Mouse (Mus musculus): ENCODE data around the gene Gm11492. TPM values are rescaled to one million over a fixed set of nuclear protein-coding genes. Genes with fewer than 3 reads are reported as not detected.

Gene Gm11492
- polyA plus RNA-seq, 1 experiment from 2014 or later = not detected

DNA sequence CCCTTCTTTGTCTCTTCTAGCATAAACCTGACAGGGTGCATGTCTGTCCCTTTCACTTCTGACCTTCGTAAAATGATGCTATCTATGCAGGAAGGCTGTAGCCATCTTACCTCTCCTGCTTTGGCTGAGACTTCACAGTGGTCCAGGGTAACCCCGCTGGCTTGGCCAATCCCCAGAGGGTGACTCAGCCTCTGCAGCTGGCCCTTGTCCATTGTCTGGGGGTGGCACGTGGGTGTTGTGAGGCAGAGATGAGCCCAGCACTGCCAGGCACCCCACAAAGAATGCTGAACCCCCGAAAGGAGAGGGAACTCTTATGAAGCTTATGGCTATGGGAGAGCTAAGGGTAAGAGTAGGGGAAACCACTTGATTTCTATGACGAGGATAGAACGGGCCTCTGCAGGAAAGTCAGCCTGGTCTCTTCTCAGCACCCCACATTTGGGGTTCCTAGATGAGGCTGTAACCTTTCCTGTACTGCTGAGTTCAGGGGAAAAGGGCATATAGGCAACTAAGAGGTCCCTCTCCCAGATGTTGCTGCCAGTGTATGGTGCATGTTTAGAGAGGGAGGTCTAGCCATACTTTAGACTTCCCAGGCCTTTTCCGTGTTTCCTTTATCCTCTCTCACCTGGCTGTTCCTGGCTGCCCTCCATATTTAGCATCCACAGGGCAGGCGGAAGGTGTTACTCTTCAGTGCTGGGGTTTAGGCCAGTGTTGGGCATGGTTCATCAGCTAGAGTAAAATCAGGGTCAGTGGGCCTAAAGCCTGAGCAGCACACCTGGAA lies 15.7 kb downstream of the Gm11492 start:
- Histone ChIP-seq H3K4me1 (peaks cover 65% of the 10 kb centered on the region), H3K27ac (no peak overlapping the region), H3K4me3 (no peak overlapping the region), H3K9me3 (no peaks in the 10 kb centered on the region), H3K36me3 (no peaks in the 10 kb centered on the region), H3K27me3 (ENCODE audit: insufficient read depth, poor library complexity, severe bottlenecking) (peaks cover 18% of the 10 kb centered on the region; the same call in 1 of the 2 replicates)
- 73% methylated on average over 8 of the region's 8 CpGs for WGBS
- DNase-seq (ENCODE audit: low spot score) = no peak

DNA sequence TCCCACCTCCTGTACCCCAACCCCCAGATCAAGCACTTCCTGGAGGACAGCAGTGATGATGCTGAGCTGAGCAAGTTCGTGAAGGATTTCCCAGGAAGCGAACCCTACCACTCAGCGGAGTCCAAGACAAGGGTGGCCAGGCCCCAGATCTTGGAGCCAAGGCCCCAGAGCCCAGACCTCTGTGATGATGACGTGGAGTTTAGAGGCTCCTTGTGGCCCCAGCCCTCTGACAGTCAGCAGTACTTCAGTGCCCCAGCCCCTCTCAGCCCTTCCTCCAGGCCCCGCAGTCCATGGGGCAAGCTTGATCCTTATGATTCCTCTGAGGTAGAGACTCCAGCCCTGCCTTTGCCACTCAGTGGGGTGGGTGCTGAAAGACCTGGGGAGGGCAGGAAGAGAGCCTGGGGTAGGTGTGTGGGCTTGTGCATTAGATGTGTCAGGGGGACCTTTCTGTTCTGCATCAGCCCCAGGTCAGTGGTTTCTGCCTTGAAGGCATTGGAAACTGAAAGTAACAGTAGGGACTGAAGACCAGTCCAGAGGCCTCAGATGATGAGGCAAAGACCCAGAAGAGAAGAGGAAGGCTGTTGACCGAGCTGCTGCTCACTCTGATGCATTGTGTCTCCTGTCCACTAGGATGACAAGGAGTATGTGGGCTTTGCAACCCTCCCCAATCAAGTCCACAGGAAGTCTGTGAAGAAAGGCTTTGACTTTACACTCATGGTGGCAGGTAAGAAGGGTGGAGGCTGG lies 17.0 kb downstream of the Gm11492 start:
- no peak overlapping the region for H3K4me3 ChIP-seq
- peaks cover 52% of the 10 kb centered on the region for H3K4me1 ChIP-seq
- H3K27me3 ChIP-seq (ENCODE audit: insufficient read depth, poor library complexity, severe bottlenecking) = peaks cover 18% of the 10 kb centered on the region; the same call in 1 of the 2 replicates
- no peak for DNase-seq (ENCODE audit: low spot score)
- H3K9me3 ChIP-seq = no peaks in the 10 kb centered on the region
- no peak overlapping the region for H3K27ac ChIP-seq
- H3K36me3 ChIP-seq = no peaks in the 10 kb centered on the region
- WGBS = 74% methylated on average over 6 of the region's 6 CpGs

DNA sequence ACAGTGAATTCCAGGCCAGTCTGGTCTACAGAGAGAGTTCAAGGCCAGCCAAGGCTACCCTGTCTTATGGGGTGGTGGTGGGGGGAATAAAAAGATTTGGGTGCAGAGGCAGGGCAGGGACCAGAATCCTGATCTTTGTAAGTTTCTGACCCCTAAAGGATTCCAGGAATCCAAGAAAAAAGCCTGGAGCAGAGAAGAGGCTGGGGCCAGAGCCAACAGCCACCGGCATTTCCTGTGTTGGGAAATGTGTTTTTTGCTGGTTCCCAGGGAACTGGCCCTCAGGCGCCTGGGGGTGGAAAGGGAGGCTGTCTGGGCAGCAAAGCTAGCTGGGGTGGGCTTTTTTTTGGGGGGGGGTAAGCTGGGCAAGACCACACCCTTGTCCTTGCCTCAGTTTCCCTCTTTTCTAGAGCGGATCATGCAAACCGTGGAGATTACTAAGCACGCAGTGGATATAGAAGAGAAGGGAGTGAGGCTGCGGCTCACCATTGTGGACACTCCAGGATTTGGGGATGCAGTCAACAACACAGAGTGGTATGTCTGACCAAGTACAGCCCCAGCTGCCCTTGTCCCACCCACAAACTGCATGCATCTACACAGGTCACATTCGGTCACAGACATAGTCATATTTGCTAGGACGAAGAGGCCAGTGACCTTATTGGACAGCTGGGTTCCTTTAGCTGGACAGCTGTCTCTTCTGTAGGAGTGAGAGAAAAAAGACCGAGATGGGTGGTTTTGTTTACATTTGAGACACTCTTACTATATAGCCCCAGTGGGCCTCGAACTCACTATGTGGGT lies 18.5 kb downstream of the Gm11492 start:
- no peaks in the 10 kb centered on the region for H3K9me3 ChIP-seq
- no peak overlapping the region for H3K4me3 ChIP-seq
- WGBS = 78% methylated on average over 10 of the region's 10 CpGs
- peaks cover 18% of the 10 kb centered on the region; the same call in 1 of the 2 replicates for H3K27me3 ChIP-seq (ENCODE audit: insufficient read depth, poor library complexity, severe bottlenecking)
- H3K27ac ChIP-seq = peak overlapping the region; percentile 36; the same call in 1 of the 2 replicates
- no peak for DNase-seq (ENCODE audit: low spot score)
- H3K4me1 ChIP-seq = peaks cover 45% of the 10 kb centered on the region
- H3K36me3 ChIP-seq = no peaks in the 10 kb centered on the region

DNA sequence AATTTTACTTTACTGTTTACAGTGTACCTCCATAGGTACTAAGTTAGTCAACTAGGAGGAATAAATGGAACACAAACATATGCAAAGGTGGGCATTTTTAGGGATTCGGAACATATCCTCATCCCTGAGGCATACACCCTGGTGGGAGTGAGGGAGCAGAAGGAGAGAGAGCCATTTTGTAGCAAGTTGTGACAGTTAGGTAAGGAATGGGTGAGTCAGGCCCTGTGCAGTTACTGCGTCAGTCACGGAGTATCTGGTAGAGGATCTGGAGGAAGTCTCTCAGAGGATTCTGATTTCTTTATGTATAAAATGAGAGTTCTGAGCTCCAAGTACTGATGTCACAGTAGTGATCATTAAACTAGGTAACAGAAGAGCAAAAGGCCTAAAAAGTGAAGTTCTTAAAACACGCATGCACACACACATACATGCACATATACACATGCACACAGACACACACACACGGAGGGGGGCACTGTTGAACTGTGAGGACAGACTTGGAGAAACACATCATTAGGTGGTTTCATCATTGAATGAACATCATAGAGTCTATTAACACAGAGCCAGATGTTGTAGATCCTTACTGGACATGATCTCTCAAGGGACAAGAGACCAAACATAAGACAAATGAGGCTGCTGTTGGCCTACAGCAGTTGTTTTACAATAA lies 20.9 kb downstream of the Gm11492 start:
- Histone ChIP-seq H3K27me3 (ENCODE audit: insufficient read depth, poor library complexity, severe bottlenecking) (no peaks in the 10 kb centered on the region), H3K36me3 (no peaks in the 10 kb centered on the region), H3K4me3 (no peak overlapping the region), H3K4me1 (peaks cover 39% of the 10 kb centered on the region), H3K9me3 (no peaks in the 10 kb centered on the region), H3K27ac (no peak overlapping the region)
- no peak for DNase-seq (ENCODE audit: low spot score)
- WGBS = 87% methylated on average over 5 of the region's 5 CpGs

DNA sequence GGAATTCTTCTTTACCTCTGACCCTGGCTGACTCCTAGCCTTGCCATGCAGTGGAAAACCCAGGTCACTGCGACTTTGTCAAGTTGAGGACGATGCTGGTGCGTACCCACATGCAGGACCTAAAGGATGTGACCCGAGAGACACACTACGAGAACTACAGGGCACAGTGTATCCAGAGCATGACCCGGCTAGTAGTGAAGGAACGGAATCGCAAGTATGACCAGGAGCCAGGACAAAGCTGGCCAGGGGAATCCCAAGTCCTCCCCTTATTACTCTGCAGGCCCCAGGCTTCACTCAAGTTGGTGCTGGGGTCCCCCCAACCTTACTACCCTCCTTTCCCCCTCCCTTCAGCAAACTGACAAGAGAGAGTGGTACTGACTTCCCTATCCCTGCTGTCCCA lies 23.2 kb downstream of the Gm11492 start:
- Histone ChIP-seq H3K4me1 (peaks cover 48% of the 10 kb centered on the region), H3K36me3 (peaks cover 10% of the 10 kb centered on the region), H3K4me3 (0 out of 2 replicates have a peak overlapping the region, but pooled peaks have one; percentile 67), H3K27me3 (ENCODE audit: insufficient read depth, poor library complexity, severe bottlenecking) (no peaks in the 10 kb centered on the region), H3K9me3 (no peaks in the 10 kb centered on the region), H3K27ac (no peak overlapping the region)
- 83% methylated on average over 8 of the region's 8 CpGs for WGBS
- no peak for DNase-seq (ENCODE audit: low spot score)

DNA sequence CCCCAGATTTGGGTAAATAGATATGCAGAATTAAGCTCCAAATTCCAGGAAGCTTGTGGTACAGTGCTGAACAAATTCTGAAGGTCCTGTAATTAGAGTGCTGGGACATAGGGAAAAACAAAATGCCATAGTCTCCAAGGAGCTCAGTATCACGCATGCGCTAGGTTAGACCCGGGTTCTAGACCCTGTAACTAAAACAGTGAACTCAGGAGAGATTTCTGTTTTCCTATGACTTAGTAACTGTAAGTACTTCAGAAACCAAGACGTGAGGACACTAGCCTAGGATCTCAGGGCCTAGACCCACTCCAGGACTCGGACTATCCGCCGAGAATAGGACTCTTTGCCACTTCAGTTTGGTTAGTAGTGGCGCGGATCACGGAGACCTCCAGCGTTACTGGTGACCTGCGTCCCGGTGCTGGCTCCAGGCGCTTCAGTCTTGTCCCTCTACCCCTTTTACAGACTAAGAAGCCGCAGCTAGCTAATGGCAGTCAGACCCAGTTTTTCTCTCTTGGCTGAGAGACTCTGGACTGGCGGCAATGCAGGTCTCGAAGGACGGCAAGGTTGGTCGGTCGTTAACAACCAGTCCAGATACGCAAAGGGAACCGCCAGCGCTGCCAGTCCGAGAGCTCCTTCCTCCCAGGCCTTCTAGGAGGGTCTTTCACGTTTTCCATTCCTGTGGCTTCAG lies 24.5 kb downstream of the Gm11492 start:
- Histone ChIP-seq H3K9me3 (no peaks in the 10 kb centered on the region), H3K4me3 (peak overlapping the region; percentile 67), H3K36me3 (peaks cover 11% of the 10 kb centered on the region), H3K27me3 (ENCODE audit: insufficient read depth, poor library complexity, severe bottlenecking) (no peaks in the 10 kb centered on the region), H3K4me1 (peaks cover 54% of the 10 kb centered on the region), H3K27ac (peak overlapping the region; percentile 92)
- peak; percentile 86 for DNase-seq (ENCODE audit: low spot score)
- 2% methylated on average over 25 of the region's 25 CpGs for WGBS

DNA sequence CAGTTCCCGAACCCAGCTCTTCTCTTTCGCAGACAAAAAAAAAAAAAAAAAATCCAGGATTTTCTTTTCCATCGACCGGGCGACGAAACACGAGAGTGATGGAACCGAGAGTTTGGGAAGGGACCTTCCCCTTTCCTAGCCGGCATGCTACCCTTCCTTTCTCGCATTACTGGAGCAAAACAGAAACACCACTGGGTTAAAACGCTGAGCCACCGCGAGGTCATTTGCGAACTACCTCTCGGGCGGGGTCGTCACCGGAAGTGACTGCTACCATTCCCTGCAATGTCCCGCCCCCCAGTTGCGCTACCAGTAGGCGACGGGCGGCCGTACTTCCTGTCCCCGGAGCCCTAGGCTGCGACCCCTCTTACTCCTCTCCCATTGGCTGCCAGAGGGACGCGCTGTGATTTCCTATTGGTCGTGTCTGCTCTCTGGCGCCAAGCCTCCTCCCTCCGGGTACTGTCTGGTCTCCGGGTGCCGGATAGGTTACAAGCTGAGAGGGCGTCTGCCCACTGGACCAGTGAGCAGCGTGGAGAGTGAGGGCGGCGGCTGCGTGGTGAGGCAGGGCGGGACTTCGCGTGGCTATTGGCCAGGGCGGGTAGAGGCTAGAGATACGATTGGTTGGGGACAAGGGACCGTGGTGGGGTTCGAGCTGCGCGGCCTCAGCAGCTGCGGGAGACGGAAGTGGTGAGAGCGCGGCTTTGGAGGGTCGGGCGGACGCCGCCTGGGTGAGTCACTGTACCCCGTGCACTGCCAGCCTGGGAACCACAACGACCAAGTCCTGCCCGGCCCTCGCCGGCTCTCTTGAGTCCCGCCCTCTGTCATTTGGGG lies 25.3 kb downstream of the Gm11492 start, which contains the start of gene Mtmr4:
TSS of gene Mtmr4 (plus strand) at position 637 of the 828 bp plus-strand sequence.
- H3K27me3 ChIP-seq (ENCODE audit: insufficient read depth, poor library complexity, severe bottlenecking) = no peaks in the 10 kb centered on the region
- WGBS = under 1% methylated on average over 61 of the region's 61 CpGs
- DNase-seq (ENCODE audit: low spot score) = peak; percentile 100
- H3K4me3 ChIP-seq = peak within 1 kb of the TSS; percentile 67
- H3K4me1 ChIP-seq = peaks cover 61% of the 10 kb centered on the region
- H3K36me3 ChIP-seq = peaks cover 12% of the 10 kb centered on the region
- H3K27ac ChIP-seq = peak within 1 kb of the TSS; percentile 92
- no peaks in the 10 kb centered on the region for H3K9me3 ChIP-seq

DNA sequence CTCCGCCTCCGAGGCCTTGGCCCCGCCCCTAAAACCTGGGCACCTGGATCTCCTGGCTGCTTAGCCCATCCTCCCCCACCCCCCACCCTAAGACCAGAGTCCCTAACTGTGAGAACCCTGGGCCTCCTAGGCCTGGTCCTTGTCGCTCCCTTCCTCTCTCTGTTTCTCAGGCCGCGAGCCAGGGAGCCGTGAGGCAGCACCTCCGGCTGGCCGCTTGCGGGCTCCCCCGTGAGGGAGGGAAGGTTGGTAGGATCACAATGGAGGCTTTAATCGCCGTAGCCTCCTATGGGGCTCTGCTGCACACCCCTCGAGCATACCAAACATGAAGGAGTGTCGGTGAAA lies 25.9 kb downstream of the Gm11492 start:
- Histone ChIP-seq H3K4me1 (peaks cover 67% of the 10 kb centered on the region), H3K4me3 (peak overlapping the region; percentile 67), H3K27me3 (ENCODE audit: insufficient read depth, poor library complexity, severe bottlenecking) (no peaks in the 10 kb centered on the region), H3K9me3 (no peaks in the 10 kb centered on the region), H3K27ac (peak overlapping the region; percentile 92), H3K36me3 (peaks cover 18% of the 10 kb centered on the region)
- 0% methylated on average over 14 of the region's 15 CpGs for WGBS
- no peak for DNase-seq (ENCODE audit: low spot score)

DNA sequence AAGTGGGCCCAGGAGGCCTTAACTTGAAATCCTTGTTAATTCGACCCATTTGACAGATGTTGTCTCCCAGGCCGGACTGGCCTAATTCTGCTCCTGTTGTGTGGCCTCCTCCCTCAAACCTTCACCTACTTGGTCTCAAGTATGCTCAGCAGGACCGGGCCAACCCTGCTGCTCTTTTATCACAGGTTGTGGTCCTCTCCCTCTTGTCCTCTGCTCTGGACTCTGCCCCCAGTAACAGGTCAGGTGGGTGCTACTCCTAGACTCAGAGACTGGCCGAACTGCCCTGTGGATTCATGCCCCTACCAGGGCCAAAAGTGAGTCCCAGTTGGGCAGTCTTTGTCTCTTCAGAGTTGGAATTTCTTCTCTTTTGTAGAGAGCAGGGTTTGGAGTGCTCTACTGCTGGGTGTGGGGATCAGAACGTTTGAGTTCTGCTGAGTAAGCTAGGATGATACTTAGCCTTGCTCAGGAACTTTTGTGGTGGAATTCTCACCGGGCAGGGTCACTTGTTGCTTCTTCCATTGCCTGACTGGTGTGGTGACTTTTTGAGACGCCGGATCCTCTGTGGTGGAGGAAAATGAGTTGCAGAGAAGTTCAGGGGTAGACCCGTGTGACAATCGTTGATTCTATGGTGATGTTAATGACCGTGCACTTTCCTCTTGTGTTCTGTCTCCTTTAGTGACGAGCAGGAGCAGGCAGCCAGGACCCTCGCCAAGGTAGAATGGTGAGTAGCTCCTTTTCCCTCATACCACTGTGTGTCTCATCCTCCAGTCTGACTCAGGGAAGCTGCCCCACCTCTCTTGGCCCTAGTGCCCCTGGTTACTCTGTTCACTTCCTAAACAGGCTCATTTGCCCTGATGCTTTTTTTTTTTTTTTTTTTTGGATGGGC lies 26.5 kb downstream of the Gm11492 start:
- DNase-seq (ENCODE audit: low spot score) = no peak
- Histone ChIP-seq H3K27me3 (ENCODE audit: insufficient read depth, poor library complexity, severe bottlenecking) (no peaks in the 10 kb centered on the region), H3K4me3 (peak overlapping the region; percentile 67), H3K36me3 (peaks cover 24% of the 10 kb centered on the region), H3K27ac (peak overlapping the region; percentile 92), H3K9me3 (no peaks in the 10 kb centered on the region), H3K4me1 (peaks cover 69% of the 10 kb centered on the region)
- 45% methylated on average over 13 of the region's 13 CpGs for whole genome bisulfite sequencing

DNA sequence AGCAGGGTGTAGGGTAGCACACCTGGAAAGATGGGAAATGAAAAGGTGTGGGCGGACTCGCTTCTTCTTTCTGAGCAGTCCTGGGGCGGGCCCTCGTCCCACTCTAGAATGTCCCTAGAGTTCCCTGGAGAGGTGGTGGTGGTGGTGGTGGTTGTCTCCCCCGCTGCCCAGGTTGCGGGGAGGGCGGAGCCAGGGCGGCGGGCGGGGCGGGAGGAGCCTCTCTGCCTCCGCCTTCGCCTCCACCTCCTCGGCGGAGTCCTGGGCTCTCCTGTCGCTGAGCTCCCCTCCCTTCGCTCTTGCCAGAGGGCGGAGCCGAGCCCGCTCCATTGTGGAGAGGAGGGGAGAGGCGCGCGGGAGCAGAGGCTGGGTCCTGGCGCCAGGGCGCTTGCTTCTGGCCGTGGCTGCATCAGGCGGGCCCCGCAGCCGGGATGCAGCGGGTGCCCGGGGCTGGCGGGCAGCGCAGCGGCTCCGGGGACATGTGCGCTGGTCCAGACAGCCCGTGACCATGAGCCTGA lies 28.9 kb downstream of the Gm11492 start:
- Histone ChIP-seq H3K9me3 (no peaks in the 10 kb centered on the region), H3K36me3 (peaks cover 49% of the 10 kb centered on the region), H3K27ac (peak overlapping the region; percentile 87), H3K4me1 (peaks cover 56% of the 10 kb centered on the region), H3K27me3 (ENCODE audit: insufficient read depth, poor library complexity, severe bottlenecking) (no peaks in the 10 kb centered on the region), H3K4me3 (peak overlapping the region; percentile 69)
- DNase-seq (ENCODE audit: low spot score) = peak; percentile 94
- WGBS = 2% methylated on average over 36 of the region's 37 CpGs
